16 mouse cellular contexts compared by ENCODE assay signal in genomic region chr2:122137839-122138465, GRCm38 (mm10). TPM values are rescaled to one million over a fixed set of nuclear protein-coding genes. Genes with fewer than 3 reads are reported as not detected.
DNase-seq lines count a peak whose midpoint lies in the region; ATAC-seq and TF ChIP-seq lines count a peak whose summit lies in the region.
"Had no signal": no experiment of that assay in that cellular context is flagged by ENCODE, and none has a peak within 500 bp of the region (broad histone marks: within the 10 kb centered on the region; RNA-seq: fewer than 3 reads in every experiment).

No protein-coding gene starts in this region.

- H3K4me3 ChIP-seq in small intestine, adult 2 months (ENCODE audit: low read depth, low read length) = no peak overlapping the region
- H3K4me3 ChIP-seq in midbrain, embryonic 14.5 days (replicated peaks; ENCODE audit: low read depth, low read length) = no peak overlapping the region
- H3K4me3 ChIP-seq: embryonic facial prominence, embryonic 10.5 days had no signal

- 27% methylated on average over 5 of the region's 5 CpGs for WGBS in small intestine, adult 2 months
- WGBS in midbrain, embryonic 14.5 days = 70% methylated on average over 5 of the region's 5 CpGs

- no peak overlapping the region for H3K4me2 ChIP-seq in midbrain, embryonic 14.5 days (ENCODE audit: low read length)

- H3K27ac ChIP-seq in small intestine, adult 2 months (ENCODE audit: insufficient read depth, low read depth, low read length) = peak overlapping the region; percentile 91
- H3K27ac ChIP-seq in midbrain, embryonic 14.5 days (replicated peaks; ENCODE audit: low read depth, low read length) = no peak overlapping the region
- H3K27ac ChIP-seq: embryonic facial prominence, embryonic 10.5 days had no signal

- H3K27me3 ChIP-seq in small intestine, adult 2 months (ENCODE audit: control insufficient read depth, insufficient read depth, low read length) = no peaks in the 10 kb centered on the region
- no peaks in the 10 kb centered on the region for H3K27me3 ChIP-seq in midbrain, embryonic 14.5 days (ENCODE audit: control insufficient read depth, insufficient read depth, low read length)

- no peak for TF ChIP-seq CTCF in small intestine, adult 2 months (IDR thresholded peaks at IDR 0.05; ENCODE audit: extremely low read depth, insufficient read length, insufficient replicate concordance, low read depth, low read length)

- peaks cover 11% of the 10 kb centered on the region; the same call in 1 of the 2 replicates for H3K4me1 ChIP-seq in small intestine, adult 2 months (ENCODE audit: control insufficient read depth, insufficient read depth, insufficient read length, low read length)
- no peaks in the 10 kb centered on the region for H3K4me1 ChIP-seq in midbrain, embryonic 14.5 days (ENCODE audit: control insufficient read depth, insufficient read depth, low read length)
- H3K4me1 ChIP-seq: embryonic facial prominence, embryonic 10.5 days had no signal

- peak; percentile 77 for DNase-seq in heart, adult 11 months
- DNase-seq in heart, adult 9 months (ENCODE audit: low spot score in 2 of 2) = no peak
- DNase-seq in c-Kit-positive CD71-positive TER-119-negative erythroid progenitor cells, embryonic 14.5 days (ENCODE audit: low read depth) = peak; percentile 82
- peak; percentile 84 for DNase-seq in liver
- no peak for DNase-seq in cerebellum, adult 18-20 months
- DNase-seq in embryo, embryonic 10.5 days (ENCODE audit: low spot score) = no peak
- DNase-seq in midbrain, embryonic 14.5 days = no peak
- DNase-seq: adrenal gland, adult 2 months; cerebellum, adult 11-12 months; kidney, postnatal 4 days had no signal

- no peaks in the 10 kb centered on the region for H3K36me3 ChIP-seq in small intestine, adult 2 months (ENCODE audit: control insufficient read depth, insufficient read depth, low read length)
- H3K36me3 ChIP-seq in midbrain, embryonic 14.5 days (ENCODE audit: control insufficient read depth, insufficient read depth, low read length) = no peaks in the 10 kb centered on the region
- H3K36me3 ChIP-seq: embryonic facial prominence, embryonic 10.5 days had no signal

- ATAC-seq in midbrain, embryonic 14.5 days (ENCODE audit: low FRiP score, low TSS enrichment) = no peak
- ATAC-seq: forebrain, embryonic 16.5 days had no signal

- no peaks in the 10 kb centered on the region for H3K9me3 ChIP-seq in midbrain, embryonic 14.5 days (ENCODE audit: control insufficient read depth, low read length)
- H3K9me3 ChIP-seq: embryonic facial prominence, embryonic 10.5 days had no signal

- no peak overlapping the region for H3K9ac ChIP-seq in midbrain, embryonic 14.5 days (replicated peaks; ENCODE audit: low read length)

- TF ChIP-seq POLR2A in small intestine, adult 2 months (IDR thresholded peaks at IDR 0.05; ENCODE audit: low read depth, low read length) = no peak

RNA-seq across cellular contexts. Expression of gene B2m, which starts 9.5 kb away (rescaled TPM):
- polyA plus RNA-seq in small intestine, adult 2 months (2012; rRNA removed) = 286 and 1,325 TPM in 2 replicates
- polyA plus RNA-seq in midbrain, embryonic 14.5 days (2014; fragmentation: Nextera tagmentation; extraction: Ambion mirVana) = 61.7 and 114 TPM in 2 replicates

RNA-seq across cellular contexts. Expression of gene Spg11, which starts 19.8 kb away (rescaled TPM):
- polyA plus RNA-seq in small intestine, adult 2 months (2012; rRNA removed) = 2.8 and 7.3 TPM in 2 replicates
- 9.4 and 12.1 TPM in 2 replicates for polyA plus RNA-seq in midbrain, embryonic 14.5 days (2014; fragmentation: Nextera tagmentation; extraction: Ambion mirVana)

RNA-seq across cellular contexts. Expression of gene Trim69, which starts 22.5 kb away (rescaled TPM):
- 0.10 TPM in 1 of 2 replicates, not detected in the other for polyA plus RNA-seq in small intestine, adult 2 months (2012; rRNA removed)
- not detected in 2 replicates for polyA plus RNA-seq in midbrain, embryonic 14.5 days (2014; fragmentation: Nextera tagmentation; extraction: Ambion mirVana)
- polyA plus RNA-seq: adrenal gland, adult 2 months; embryonic facial prominence, embryonic 10.5 days; forebrain, embryonic 16.5 days; heart, embryonic 16.5 days; midbrain, postnatal 0 days had no signal

RNA-seq across cellular contexts. Expression of gene Patl2, which starts 48.0 kb away (rescaled TPM):
- polyA plus RNA-seq in small intestine, adult 2 months (2012; rRNA removed) = not detected in 2 replicates
- not detected in 2 replicates for polyA plus RNA-seq in midbrain, embryonic 14.5 days (2014; fragmentation: Nextera tagmentation; extraction: Ambion mirVana)
- polyA plus RNA-seq: adrenal gland, adult 2 months; forebrain, embryonic 16.5 days; lung, embryonic 16.5 days had no signal

RNA-seq across cellular contexts. Expression of gene Terb2, which starts 48.1 kb away (rescaled TPM):
- polyA plus RNA-seq in small intestine, adult 2 months (2012; rRNA removed) = not detected in 2 replicates
- not detected in 2 replicates for polyA plus RNA-seq in midbrain, embryonic 14.5 days (2014; fragmentation: Nextera tagmentation; extraction: Ambion mirVana)
- polyA plus RNA-seq: adrenal gland, adult 2 months; embryonic facial prominence, embryonic 10.5 days; forebrain, embryonic 16.5 days; heart, embryonic 16.5 days; lung, embryonic 16.5 days; midbrain, postnatal 0 days had no signal

Comparison
In these comparisons a context has a peak if more than half of its experiments do, and no peak if none do; other contexts are left out.
1. DNase-seq: peak in heart, adult 11 months (single experiment), c-Kit-positive CD71-positive TER-119-negative erythroid progenitor cells, embryonic 14.5 days (single experiment) and liver (single experiment); none in heart, adult 9 months (0 of 2), cerebellum, adult 18-20 months (0 of 2), embryo, embryonic 10.5 days (single experiment) and midbrain, embryonic 14.5 days (single experiment).